Mouse (Mus musculus) bone marrow macrophage, adult 2 months (primary cell): ENCODE data around the gene Sema5a.

Experiments used
- CTCF ChIP-seq: IDR thresholded peaks from 2 replicates; pipeline ENCODE4 v1.5.1; 2012; ENCODE audit warnings: low read depth, mild to moderate bottlenecking, low read length, moderate library complexity
- POLR2A ChIP-seq: IDR thresholded peaks from 2 replicates; pipeline ENCODE4 v1.6.1; 2012; ENCODE audit warnings: mild to moderate bottlenecking, low read depth, low read length, borderline replicate concordance

DNA sequence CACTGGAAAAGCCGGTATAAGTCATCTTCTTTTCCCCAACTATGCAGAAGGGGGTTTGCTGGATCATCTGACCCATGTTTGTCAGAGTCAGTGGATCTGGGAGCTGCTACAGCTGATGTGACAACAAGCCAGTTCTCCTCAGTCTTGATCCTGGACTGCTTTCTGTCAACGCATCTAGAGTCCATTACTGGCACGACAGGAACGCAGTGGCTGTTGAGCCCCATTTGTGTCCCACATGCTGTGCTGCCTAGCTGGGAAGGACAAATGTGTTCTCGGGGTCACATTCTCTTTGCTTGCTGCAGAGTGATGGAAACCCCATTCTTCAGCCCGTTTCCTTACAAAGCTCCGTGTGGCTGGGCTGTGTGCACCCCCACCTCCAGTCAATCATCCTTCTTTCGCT is 12.7 kb downstream of the Sema5a start:
- no peak for TF ChIP-seq CTCF
- no peak for TF ChIP-seq POLR2A
